Mouse (Mus musculus) layer of hippocampus, adult 9-11 months (tissue): ENCODE measurements at regions not wholly inside any gene's neighbourhood (a gene's known extent, or its start where the extent isn't known, plus 50 kb on each side); places are given as distances from the start of the nearest gene placed in this dataset.

Experiments used
- DNase-seq: peaks from one replicate; pipeline ENCODE4 v3.0.0; 2022

DNA sequence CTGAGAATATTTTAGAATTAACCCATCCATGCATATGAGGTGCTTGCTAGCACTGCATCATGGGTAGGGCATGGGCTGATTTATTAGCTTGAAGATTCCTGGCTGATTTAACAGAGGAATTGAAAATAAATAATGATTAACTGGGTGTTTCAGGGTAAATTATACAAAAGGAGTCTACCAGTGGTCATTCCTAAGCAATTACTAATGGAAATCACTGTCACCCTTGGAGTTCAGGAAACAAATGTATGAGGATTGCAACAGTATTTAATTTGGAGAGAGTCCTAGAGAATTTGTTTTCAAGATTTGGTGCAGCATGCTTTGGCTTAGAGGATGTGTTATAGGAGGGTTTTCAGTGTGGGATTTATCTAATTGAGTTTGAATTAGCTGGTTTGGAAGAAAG is 103.0 kb upstream of the Flrt2 start:
- DNase-seq: no peak

DNA sequence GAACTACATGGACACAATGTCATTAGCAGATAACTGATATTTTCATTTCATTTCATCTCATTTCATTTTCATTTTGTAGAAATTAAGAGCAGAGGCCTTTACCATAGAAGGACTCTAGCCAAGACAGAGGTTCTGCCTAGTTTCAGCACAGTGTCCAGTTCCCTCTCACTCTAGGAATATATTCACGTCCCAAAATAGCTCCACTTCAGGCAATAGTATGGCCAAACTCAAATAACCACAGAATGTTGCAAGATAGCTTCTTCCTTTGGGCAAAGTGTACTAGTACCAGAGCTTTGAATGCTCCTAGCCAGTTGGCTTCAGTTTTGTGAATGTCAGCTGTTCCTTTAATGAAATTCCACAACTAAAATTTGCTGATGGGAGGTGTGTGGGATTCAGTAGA is 72.7 kb upstream of the Flrt2 start:
- no peak for DNase-seq

DNA sequence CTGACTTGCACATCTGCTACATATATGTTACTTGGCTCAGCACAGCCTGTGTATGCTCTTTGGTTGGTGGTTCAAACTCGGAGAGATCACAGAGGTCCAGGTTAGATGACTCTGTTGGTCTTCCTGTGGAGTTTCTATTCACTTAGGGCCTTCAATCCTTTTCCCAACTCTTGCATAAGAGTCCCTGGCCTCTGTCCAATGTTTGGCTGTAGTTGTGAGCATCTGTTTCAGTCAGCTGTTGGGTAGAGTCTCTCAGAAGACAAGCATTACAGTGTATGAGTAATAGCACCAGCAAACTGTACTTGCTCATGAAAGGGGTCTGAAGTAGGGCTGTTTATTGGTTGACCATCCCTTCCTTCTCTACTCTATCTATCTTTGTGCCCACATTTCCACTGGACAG is 61.0 kb upstream of the Flrt2 start:
- DNase-seq: peak; percentile 23

DNA sequence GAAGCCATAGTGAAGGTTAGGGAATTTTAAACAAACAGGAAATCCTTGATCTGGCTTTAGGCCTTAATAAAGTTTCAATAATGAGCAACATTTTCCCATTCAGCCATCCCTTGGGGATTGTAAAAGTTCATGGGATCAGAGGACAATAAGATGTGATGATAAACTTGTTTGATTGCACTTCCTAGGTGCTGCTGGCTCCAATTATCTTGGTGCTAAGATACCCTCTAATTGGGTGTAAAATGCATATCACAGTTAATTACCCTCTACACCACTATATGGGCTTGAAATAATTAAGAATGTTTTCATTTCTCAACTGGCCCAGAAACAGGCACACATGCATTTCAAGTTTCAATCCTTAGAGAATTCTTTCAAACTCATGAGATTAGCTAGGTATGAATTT is 55.4 kb upstream of the Flrt2 start:
- no peak for DNase-seq

DNA sequence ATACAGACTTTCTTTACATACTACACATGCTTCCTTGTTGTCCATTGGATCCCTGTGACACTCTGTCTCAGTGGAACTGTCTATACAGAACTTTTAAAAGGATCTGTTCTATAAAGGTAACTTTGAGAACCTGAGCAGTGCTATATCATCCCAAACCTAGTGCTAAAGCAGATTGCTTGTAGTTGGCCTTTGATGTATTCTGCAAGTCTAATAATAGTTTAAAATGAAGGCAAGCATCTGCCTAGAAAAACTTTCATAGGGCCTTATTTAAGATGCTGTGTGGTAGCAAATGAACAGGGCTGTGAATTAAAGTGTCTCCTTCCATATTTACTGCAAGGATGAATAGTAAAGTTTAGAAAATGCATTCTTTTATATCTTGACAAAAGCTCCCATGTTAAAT is 52.1 kb upstream of the Flrt2 start:
- no peak for DNase-seq

DNA sequence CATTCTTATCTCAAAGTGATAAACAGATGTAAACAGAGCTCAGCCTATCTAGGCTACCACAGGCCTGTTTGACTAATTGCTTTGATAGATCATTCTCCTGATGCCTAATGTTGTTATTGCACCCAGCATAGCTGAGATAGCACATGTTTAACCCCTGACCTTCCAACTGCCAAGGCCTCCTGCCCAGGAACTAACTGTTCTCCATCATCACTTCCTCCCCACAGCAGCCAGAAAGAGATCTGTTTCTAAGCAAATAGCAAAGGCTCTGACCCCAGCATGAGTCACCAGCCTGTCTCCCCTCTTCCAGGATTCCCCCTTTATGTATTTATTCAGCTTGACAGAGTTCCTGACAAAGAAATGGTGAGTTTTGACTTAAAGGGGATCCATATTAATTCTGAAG is 50.4 kb upstream of the Flrt2 start:
- no peak for DNase-seq
